ENCODE assay signal across 9 mouse cellular contexts in genomic region chr19:14225061-14225696, GRCm38 (mm10).
A peak's percentile ranks its signal among the peaks of the same experiment; 100 is the strongest.
DNase-seq lines count a peak whose midpoint lies in the region; ATAC-seq and TF ChIP-seq lines count a peak whose summit lies in the region.
"Had no signal": no experiment of that assay in that cellular context is flagged by ENCODE, and none has a peak within 500 bp of the region (broad histone marks: within the 10 kb centered on the region; RNA-seq: fewer than 3 reads in every experiment).

No protein-coding gene starts in this region.

- H3K9ac ChIP-seq in heart, embryonic 14.5 days (ENCODE audit: low read length): no peak overlapping the region
- no peak overlapping the region for H3K9ac ChIP-seq in midbrain, embryonic 15.5 days
- H3K9ac ChIP-seq: limb, embryonic 12.5 days had no signal

- no peak for DNase-seq in frontal cortex, postnatal 25 days (ENCODE audit: low spot score in 2 of 2)
- peak; percentile 50 for DNase-seq in brain, embryonic 14.5 days (ENCODE audit: low read depth)
- no peak for DNase-seq in adipocyte (ENCODE audit: low spot score)

- no peak overlapping the region for H3K27ac ChIP-seq in heart, embryonic 14.5 days (replicated peaks in 1 of 2; ENCODE audit: control insufficient read depth in 1 of 2, insufficient read depth in 1 of 2, low read depth in 2 of 2, low read length in 2 of 2)
- no peak overlapping the region for H3K27ac ChIP-seq in midbrain, embryonic 15.5 days
- H3K27ac ChIP-seq: limb, embryonic 12.5 days had no signal

- peak; percentile 99 for ATAC-seq in frontal cortex, adult (ENCODE audit: low TSS enrichment)
- ATAC-seq in heart, embryonic 14.5 days (ENCODE audit: insufficient number of reproducible peaks, insufficient read depth, low FRiP score, low read depth): peak; percentile 66; the same call in 1 of the 2 replicates
- ATAC-seq in activated CD4-positive, CD25-positive, alpha-beta regulatory T cell, adult 4 months: no peak
- no peak for ATAC-seq in midbrain, embryonic 15.5 days (replicated peaks)

- TF ChIP-seq POLR2A in brain, embryonic 14.5 days (IDR thresholded peaks at IDR 0.05; ENCODE audit: borderline replicate concordance, extremely low read depth, insufficient read depth, insufficient read length, poor library complexity, severe bottlenecking): no peak

- WGBS in heart, embryonic 14.5 days: 30% methylated on average over 6 of the region's 6 CpGs
- 49% methylated on average over 6 of the region's 6 CpGs for WGBS in midbrain, embryonic 15.5 days

- no peak for TF ChIP-seq CTCF in brain, embryonic 14.5 days (IDR thresholded peaks at IDR 0.05; ENCODE audit: borderline replicate concordance, extremely low read depth, insufficient read depth, insufficient read length)

- H3K4me3 ChIP-seq in heart, embryonic 14.5 days (ENCODE audit: control insufficient read depth in 1 of 2, insufficient read depth in 1 of 2, low read depth in 1 of 2, low read length in 2 of 2): no peak overlapping the region
- H3K4me3 ChIP-seq in megakaryocyte, embryonic 14.5 days (replicated peaks): peak overlapping the region; percentile 26
- no peak overlapping the region for H3K4me3 ChIP-seq in midbrain, embryonic 15.5 days
- H3K4me3 ChIP-seq: limb, embryonic 12.5 days had no signal

- no peaks in the 10 kb centered on the region for H3K9me3 ChIP-seq in heart, embryonic 14.5 days (ENCODE audit: control insufficient read depth, low read length)
- no peaks in the 10 kb centered on the region for H3K9me3 ChIP-seq in megakaryocyte, embryonic 14.5 days
- H3K9me3 ChIP-seq in midbrain, embryonic 15.5 days: no peaks in the 10 kb centered on the region
- H3K9me3 ChIP-seq: limb, embryonic 12.5 days had no signal

- H3K4me2 ChIP-seq in heart, embryonic 14.5 days (ENCODE audit: low read length): peak overlapping the region; percentile 35
- H3K4me2 ChIP-seq in midbrain, embryonic 15.5 days: no peak overlapping the region
- H3K4me2 ChIP-seq: limb, embryonic 12.5 days had no signal

- no peaks in the 10 kb centered on the region for H3K27me3 ChIP-seq in heart, embryonic 14.5 days (ENCODE audit: control insufficient read depth, insufficient read depth, low read length)
- peaks cover 2% of the 10 kb centered on the region for H3K27me3 ChIP-seq in megakaryocyte, embryonic 14.5 days (replicated peaks)
- no peaks in the 10 kb centered on the region for H3K27me3 ChIP-seq in midbrain, embryonic 15.5 days (replicated peaks)
- H3K27me3 ChIP-seq: limb, embryonic 12.5 days had no signal

- H3K36me3 ChIP-seq in heart, embryonic 14.5 days (ENCODE audit: control insufficient read depth, insufficient read depth, low read length): no peaks in the 10 kb centered on the region
- no peaks in the 10 kb centered on the region for H3K36me3 ChIP-seq in megakaryocyte, embryonic 14.5 days (replicated peaks; ENCODE audit: low read length)
- H3K36me3 ChIP-seq in midbrain, embryonic 15.5 days (replicated peaks): no peaks in the 10 kb centered on the region
- H3K36me3 ChIP-seq: limb, embryonic 12.5 days had no signal

- H3K4me1 ChIP-seq in heart, embryonic 14.5 days (ENCODE audit: control insufficient read depth in 2 of 2, insufficient read depth in 2 of 2, low read length in 2 of 2): peaks cover 3 to 9% of the 10 kb centered on the region in 2 experiments; a peak in 3 of 4 replicates
- H3K4me1 ChIP-seq in megakaryocyte, embryonic 14.5 days: peaks cover 6% of the 10 kb centered on the region
- H3K4me1 ChIP-seq in midbrain, embryonic 15.5 days: no peaks in the 10 kb centered on the region

Comparison
In these comparisons a context has a peak if more than half of its experiments do, and no peak if none do; other contexts are left out.
1. ATAC-seq: peak in frontal cortex, adult (single experiment) and heart, embryonic 14.5 days (single experiment); none in activated CD4-positive, CD25-positive, alpha-beta regulatory T cell, adult 4 months (single experiment) and midbrain, embryonic 15.5 days (single experiment).